Mouse (Mus musculus) heart, postnatal 0 days (tissue): ENCODE results near the gene Tspan33.

ENCODE experiments used
- CTCF ChIP-seq: IDR thresholded peaks from 2 replicates; pipeline ENCODE4 v1.5.1; 2016; ENCODE audit warnings: antibody characterized with exemption, control low read depth, low read depth
- EP300 ChIP-seq: IDR thresholded peaks from 2 replicates; pipeline ENCODE4 v1.6.1; 2016; ENCODE audit warnings: antibody characterized with exemption, low read depth

DNA sequence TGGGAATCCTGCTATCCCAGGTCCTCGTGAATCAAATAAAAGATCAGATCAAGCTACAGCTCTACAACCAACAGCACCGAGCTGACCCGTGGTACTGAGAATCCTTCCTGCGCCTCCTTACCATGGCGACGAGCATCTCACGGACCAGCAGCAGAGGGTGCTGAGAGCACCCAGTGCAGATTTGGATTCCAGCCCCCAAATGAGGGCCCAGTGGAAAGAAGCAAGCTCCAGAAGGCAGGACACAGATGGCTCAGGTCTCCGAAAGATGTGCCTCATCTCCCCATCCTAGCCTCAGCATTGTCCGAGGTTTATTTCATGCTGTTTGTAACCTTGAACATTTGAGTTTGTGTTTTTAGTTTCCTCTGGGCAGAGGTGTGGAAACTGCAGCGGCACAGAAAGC, 23.5 kb downstream of the Tspan33 start:
- TF ChIP-seq CTCF (no peak), EP300 (no peak)
